Mouse (Mus musculus) layer of hippocampus, adult 9-11 months (tissue): ENCODE measurements around the gene Ppcdc.
"Not testable (repeated sequence)": the region's sequence is repeated elsewhere in the genome, so short reads cannot be mapped to it uniquely, and the experiment has no call there.

Experiments
- DNase-seq: peaks from one replicate; pipeline ENCODE4 v3.0.0; 2022

The Ppcdc gene

GRCm38 (mm10) chr9:57428391-57428790 lies 11.5 kb downstream of the Ppcdc start:
- DNase-seq, result peak; percentile 83

GRCm38 (mm10) chr9:57427937-57428336 lies 12.0 kb downstream of the Ppcdc start:
- no peak for DNase-seq

- not testable (repeated sequence) for DNase-seq
These were observed 12.8 kb downstream of the Ppcdc start for GRCm38 (mm10) chr9:57427123-57427522.

- DNase-seq, result no peak
These were observed 14.8 kb downstream of the Ppcdc start for GRCm38 (mm10) chr9:57425116-57425515.

GRCm38 (mm10) chr9:57424066-57424465 lies 15.9 kb downstream of the Ppcdc start:
- no peak for DNase-seq

GRCm38 (mm10) chr9:57421688-57422111 lies 18.2 kb downstream of the Ppcdc start:
- no peak for DNase-seq

GRCm38 (mm10) chr9:57421121-57421571 lies 18.8 kb downstream of the Ppcdc start:
- peak; percentile 93 for DNase-seq

GRCm38 (mm10) chr9:57420321-57421120 lies 19.4 kb downstream of the Ppcdc start:
- DNase-seq, result peak; percentile 97

GRCm38 (mm10) chr9:57419521-57420267 lies 20.2 kb downstream of the Ppcdc start:
- peak; percentile 56 for DNase-seq

- peak; percentile 69 for DNase-seq
These were observed 22.6 kb downstream of the Ppcdc start for GRCm38 (mm10) chr9:57417341-57417740.

GRCm38 (mm10) chr9:57407120-57407905 lies 32.6 kb downstream of the Ppcdc start:
- DNase-seq, result no peak

- no peak for DNase-seq
These were observed 33.5 kb downstream of the Ppcdc start for GRCm38 (mm10) chr9:57406395-57406794.

GRCm38 (mm10) chr9:57404036-57404435 lies 35.9 kb downstream of the Ppcdc start:
- no peak for DNase-seq

GRCm38 (mm10) chr9:57402318-57403251 lies 37.3 kb downstream of the Ppcdc start:
- no peak for DNase-seq

- no peak for DNase-seq
These were observed 41.2 kb downstream of the Ppcdc start for GRCm38 (mm10) chr9:57398773-57399172.

GRCm38 (mm10) chr9:57392892-57393291 lies 47.0 kb downstream of the Ppcdc start:
- no peak for DNase-seq

GRCm38 (mm10) chr9:57390869-57391268 lies 49.1 kb downstream of the Ppcdc start:
- DNase-seq, result no peak

- no peak for DNase-seq
These were observed 50.8 kb downstream of the Ppcdc start for GRCm38 (mm10) chr9:57389131-57389530.

- no peak for DNase-seq
These were observed 53.0 kb downstream of the Ppcdc start for GRCm38 (mm10) chr9:57386926-57387325.

GRCm38 (mm10) chr9:57384621-57385020 lies 55.3 kb downstream of the Ppcdc start:
- DNase-seq, result no peak

GRCm38 (mm10) chr9:57360999-57361398 lies 78.9 kb downstream of the Ppcdc start:
- no peak for DNase-seq
